Mouse (Mus musculus) thymus, adult 2 months (tissue): ENCODE measurements at regions not wholly inside any gene's neighbourhood (a gene's known extent, or its start where the extent isn't known, plus 50 kb on each side); places are given as distances from the start of the nearest gene placed in this dataset.

ENCODE experiments used
- DNase-seq: peaks from one replicate; pipeline ENCODE4 v3.0.0; 2021
- H3K27ac ChIP-seq: fragments of 200-500 bp; 2 replicates; pipeline ENCODE4 v1.5.1; 2012; ENCODE audit warnings: low read length, control low read depth; ENCODE audit not compliant: control insufficient read depth, insufficient read depth
- H3K27me3 ChIP-seq: fragments of 200-500 bp; 2 replicates; pipeline ENCODE4 v1.6.1; 2012; ENCODE audit warnings: mild to moderate bottlenecking, low read length, moderate library complexity, mixed read lengths; ENCODE audit not compliant: control insufficient read depth, insufficient read depth
- H3K36me3 ChIP-seq: fragments of 200-500 bp; 2 replicates; pipeline ENCODE4 v1.6.1; 2012; ENCODE audit warnings: mild to moderate bottlenecking, low read length, moderate library complexity; ENCODE audit not compliant: control insufficient read depth, insufficient read depth
- H3K4me1 ChIP-seq: fragments of 200-500 bp; replicated peaks from 2 replicates; pipeline ENCODE4 v1.6.1; 2012; ENCODE audit warnings: low read length; ENCODE audit not compliant: control insufficient read depth, insufficient read depth
- H3K4me3 ChIP-seq: fragments of 200-500 bp; 2 replicates; pipeline ENCODE4 v1.5.1; 2012; ENCODE audit warnings: mild to moderate bottlenecking, low read length, control low read depth, moderate library complexity; ENCODE audit not compliant: control insufficient read depth, insufficient read depth
- CTCF ChIP-seq: fragments of 200-500 bp; IDR thresholded peaks from 2 replicates; pipeline ENCODE4 v1.5.1; 2012; ENCODE audit warnings: mild to moderate bottlenecking, control low read depth, low read length, moderate library complexity, borderline replicate concordance; ENCODE audit not compliant: control insufficient read depth, poor library complexity, insufficient read depth; ENCODE audit errors: extremely low read depth
- POLR2A ChIP-seq: fragments of 200-500 bp; IDR thresholded peaks from 2 replicates; pipeline ENCODE4 v1.6.1; 2012; ENCODE audit warnings: mild to moderate bottlenecking, low read length, control low read depth, moderate library complexity; ENCODE audit not compliant: control insufficient read depth, poor library complexity, insufficient read depth; ENCODE audit errors: extremely low read depth
- WGBS: fragments of 180-500 bp; shearing (Covaris S2); methylation state at CpG from one replicate; pipeline ENCODE4 v1.1.7; 2018; 5-methylcytosine and 5-hydroxymethylcytosine counted together

DNA sequence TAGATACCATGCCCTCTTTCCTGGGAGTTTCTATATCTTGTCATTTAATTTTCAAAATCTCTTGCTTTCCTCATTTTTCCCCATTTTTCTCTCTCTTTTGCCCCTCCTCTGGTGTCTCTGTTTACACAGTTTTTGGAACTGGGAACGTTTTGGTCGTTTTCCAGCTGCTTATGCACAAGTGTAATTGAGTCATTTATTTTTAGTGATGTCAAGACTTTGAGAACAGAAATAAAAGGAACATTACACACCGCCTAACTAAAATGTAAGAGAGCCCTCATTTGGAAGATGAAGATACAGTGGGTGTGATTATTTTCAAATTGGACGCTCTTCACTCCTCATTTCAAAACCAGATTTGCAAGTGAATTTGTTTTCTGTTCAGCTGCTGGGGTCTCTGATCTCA lies 176.0 kb upstream of the Zfp462 start:
- 88% methylated on average over 4 of the region's 4 CpGs for WGBS
- H3K36me3 ChIP-seq: no peaks in the 10 kb centered on the region
- DNase-seq: no peak
- no peaks in the 10 kb centered on the region for H3K27me3 ChIP-seq
- TF ChIP-seq POLR2A (no peak), CTCF (no peak)
- no peak overlapping the region for H3K27ac ChIP-seq
- H3K4me3 ChIP-seq: no peak overlapping the region
- no peaks in the 10 kb centered on the region for H3K4me1 ChIP-seq

DNA sequence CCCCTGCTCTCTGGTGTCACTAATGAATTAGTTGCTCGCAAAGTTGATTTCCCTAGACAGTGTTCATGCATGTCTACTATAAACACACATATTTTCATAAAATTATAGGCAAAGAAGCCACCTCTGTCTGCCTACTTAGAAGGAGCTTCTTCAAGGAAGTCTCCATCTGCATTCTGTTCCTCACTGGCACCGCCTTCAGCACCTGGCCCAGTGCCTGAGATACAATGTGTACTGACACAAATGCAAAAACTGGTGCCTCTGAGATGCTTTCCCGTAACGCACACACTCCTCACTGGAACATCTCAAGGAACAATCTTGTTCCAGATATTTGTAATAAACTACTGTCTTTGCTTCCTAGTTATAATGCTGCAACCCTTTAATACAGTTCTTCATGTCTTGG lies 170.8 kb upstream of the Zfp462 start:
- WGBS: 94% methylated on average over 4 of the region's 4 CpGs
- TF ChIP-seq POLR2A (no peak), CTCF (no peak)
- no peak overlapping the region for H3K4me3 ChIP-seq
- no peaks in the 10 kb centered on the region for H3K36me3 ChIP-seq
- no peak overlapping the region for H3K27ac ChIP-seq
- H3K4me1 ChIP-seq: no peaks in the 10 kb centered on the region
- no peaks in the 10 kb centered on the region for H3K27me3 ChIP-seq
- DNase-seq: no peak

DNA sequence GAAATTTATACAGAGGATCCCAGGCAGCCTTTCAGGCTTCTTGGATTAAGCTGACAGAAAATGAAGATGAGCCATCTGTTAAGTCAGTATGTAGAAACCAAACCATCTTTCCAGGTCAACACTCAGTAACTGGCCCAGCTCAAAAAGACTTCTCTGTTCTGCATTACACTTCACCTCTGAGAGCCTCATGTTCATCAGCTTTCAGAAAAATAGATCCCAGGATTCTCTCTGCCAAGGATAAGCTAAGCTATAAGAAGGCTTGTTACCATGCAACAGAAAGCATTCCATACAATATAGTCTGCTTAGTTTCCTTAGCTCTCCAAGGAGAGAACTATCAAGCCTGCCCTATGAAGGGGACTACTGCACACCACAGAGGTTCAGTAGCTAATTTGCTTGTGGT lies 170.1 kb upstream of the Zfp462 start:
- DNase-seq: no peak
- TF ChIP-seq POLR2A: no peak
- no peak for TF ChIP-seq CTCF

DNA sequence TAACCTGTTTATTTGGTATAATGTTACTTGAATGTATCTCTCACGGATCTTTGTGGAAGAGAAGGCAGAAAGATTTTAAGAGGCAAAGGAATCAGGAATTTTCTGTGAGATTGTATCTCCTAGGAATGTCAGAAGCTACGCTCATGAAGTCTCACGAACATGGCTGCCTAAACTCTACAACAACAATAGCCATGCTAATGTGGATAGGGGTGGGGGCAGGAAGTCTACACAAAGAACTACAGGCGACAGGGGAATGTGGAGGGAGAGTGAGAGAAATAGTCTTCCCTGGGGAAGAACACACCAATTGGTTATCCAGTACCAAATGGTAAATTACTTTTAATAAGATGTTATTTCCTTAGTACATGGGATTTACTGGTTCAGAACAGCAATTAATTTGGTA lies 164.3 kb upstream of the Zfp462 start:
- Histone ChIP-seq H3K27ac (no peak overlapping the region), H3K4me3 (no peak overlapping the region), H3K4me1 (no peaks in the 10 kb centered on the region), H3K27me3 (no peaks in the 10 kb centered on the region), H3K36me3 (no peaks in the 10 kb centered on the region)
- 92% methylated on average over 4 of the region's 4 CpGs for WGBS
- TF ChIP-seq CTCF (no peak), POLR2A (no peak)
- DNase-seq: no peak

More for the DNA sequence above, 170.1 kb upstream of the Zfp462 start:
- Histone ChIP-seq H3K4me1 (no peaks in the 10 kb centered on the region), H3K27ac (no peak overlapping the region), H3K4me3 (no peak overlapping the region), H3K27me3 (no peaks in the 10 kb centered on the region), H3K36me3 (no peaks in the 10 kb centered on the region)

DNA sequence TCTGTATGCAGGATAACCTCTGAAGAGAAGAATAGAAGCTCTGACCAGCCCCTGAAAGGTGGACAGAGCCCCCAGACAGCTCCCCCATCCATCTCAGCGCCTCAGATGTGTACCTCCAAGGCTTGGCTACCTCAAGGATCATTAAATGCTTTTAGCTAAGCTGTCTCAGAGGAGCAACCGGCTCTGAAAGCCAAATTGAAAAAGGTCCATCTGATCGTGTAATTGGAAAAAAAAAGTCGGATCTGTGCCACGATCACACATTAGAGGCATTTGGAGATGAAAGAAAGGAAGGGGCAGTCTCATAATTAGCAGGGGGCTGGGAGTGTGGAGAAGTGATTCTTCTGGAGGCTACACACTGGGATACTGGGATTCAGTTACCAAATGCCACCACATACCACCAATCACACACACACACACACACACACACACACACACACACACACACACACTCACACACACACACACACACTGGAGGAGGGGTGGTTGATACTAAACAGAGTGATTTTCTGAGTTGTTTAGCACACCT lies 153.6 kb upstream of the Zfp462 start:
- no peak for TF ChIP-seq CTCF
- TF ChIP-seq POLR2A: no peak
- Histone ChIP-seq H3K36me3 (no peaks in the 10 kb centered on the region), H3K27me3 (no peaks in the 10 kb centered on the region), H3K4me1 (no peaks in the 10 kb centered on the region), H3K27ac (no peak overlapping the region), H3K4me3 (no peak overlapping the region)
- 95% methylated on average over 5 of the region's 5 CpGs for WGBS
- DNase-seq: no peak

DNA sequence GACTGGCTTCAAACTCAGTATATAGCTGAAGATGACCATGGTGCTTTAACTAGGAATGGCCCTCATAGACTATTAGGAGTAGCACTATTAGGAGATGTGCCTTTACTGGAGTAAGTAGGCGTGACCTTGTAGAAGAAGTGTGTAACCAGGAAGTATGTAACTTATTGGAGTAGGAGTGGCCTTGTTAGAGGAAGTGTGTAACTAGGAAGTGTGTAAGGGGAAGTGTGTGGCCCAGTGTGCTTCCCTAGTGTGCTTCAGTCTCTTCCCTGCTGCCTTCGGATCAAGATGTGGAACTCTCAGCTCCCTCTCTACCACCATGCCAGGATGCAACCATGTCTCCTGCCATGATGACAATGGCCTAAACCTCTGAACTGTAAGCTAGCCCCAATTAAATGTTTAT lies 151.0 kb upstream of the Zfp462 start:
- Histone ChIP-seq H3K4me3 (no peak overlapping the region), H3K27me3 (no peaks in the 10 kb centered on the region), H3K27ac (no peak overlapping the region), H3K4me1 (no peaks in the 10 kb centered on the region), H3K36me3 (no peaks in the 10 kb centered on the region)
- DNase-seq: no peak
- WGBS: 99% methylated on average over 2 of the region's 2 CpGs
- TF ChIP-seq POLR2A: no peak

DNA sequence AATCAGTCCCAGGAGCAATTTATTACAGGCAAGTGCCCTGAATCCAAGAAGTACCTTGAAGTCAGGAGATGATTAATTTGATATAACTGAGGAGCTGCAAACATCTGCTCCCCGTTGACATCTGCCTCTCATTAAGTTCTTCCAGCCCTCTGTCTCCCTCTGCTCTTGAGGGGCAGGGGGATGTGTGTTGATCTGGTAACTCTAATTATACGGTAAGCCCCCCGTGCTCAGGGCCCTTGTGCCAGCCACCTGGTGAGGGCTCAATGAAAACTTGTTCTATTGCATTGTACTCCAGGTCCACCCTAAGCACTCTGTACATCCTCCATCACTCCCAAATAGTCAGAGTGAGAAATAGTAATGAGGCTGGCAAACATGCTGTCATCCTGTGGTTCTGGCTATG lies 149.6 kb upstream of the Zfp462 start:
- TF ChIP-seq CTCF (no peak), POLR2A (no peak)
- H3K27me3 ChIP-seq: no peaks in the 10 kb centered on the region
- no peak overlapping the region for H3K4me3 ChIP-seq
- DNase-seq: no peak
- no peaks in the 10 kb centered on the region for H3K4me1 ChIP-seq
- no peaks in the 10 kb centered on the region for H3K36me3 ChIP-seq
- H3K27ac ChIP-seq: no peak overlapping the region
- 96% methylated on average over 3 of the region's 3 CpGs for WGBS
